21 mouse cellular contexts compared by ENCODE assay signal in genomic region chr7:56121425-56121824, GRCm38 (mm10).
A peak's percentile ranks its signal among the peaks of the same experiment; 100 is the strongest.
DNase-seq lines count a peak whose midpoint lies in the region; ATAC-seq lines count a peak whose summit lies in the region.
"Had no signal": no experiment of that assay in that cellular context is flagged by ENCODE, and none has a peak within 500 bp of the region (broad histone marks: within the 10 kb centered on the region; RNA-seq: fewer than 3 reads in every experiment).

No protein-coding gene starts in this region.

- H3K9me3 ChIP-seq in kidney, embryonic 14.5 days (ENCODE audit: control insufficient read depth, low read length): no peaks in the 10 kb centered on the region
- H3K9me3 ChIP-seq in liver, embryonic 16.5 days (replicated peaks; ENCODE audit: control insufficient read depth, low read length): no peaks in the 10 kb centered on the region
- H3K9me3 ChIP-seq: embryonic facial prominence, embryonic 12.5 days; forebrain, embryonic 12.5 days; heart, embryonic 10.5 days had no signal

- no peaks in the 10 kb centered on the region for H3K27me3 ChIP-seq in kidney, embryonic 14.5 days (ENCODE audit: control insufficient read depth, insufficient read depth, low read length)
- no peaks in the 10 kb centered on the region for H3K27me3 ChIP-seq in liver, embryonic 16.5 days (ENCODE audit: control insufficient read depth, insufficient read depth, low read depth, low read length)
- H3K27me3 ChIP-seq: embryonic facial prominence, embryonic 12.5 days; forebrain, embryonic 12.5 days; Patski had no signal

- no peak overlapping the region for H3K4me3 ChIP-seq in kidney, embryonic 14.5 days (ENCODE audit: low read length)
- no peak overlapping the region for H3K4me3 ChIP-seq in liver, embryonic 16.5 days (ENCODE audit: low read depth, low read length)
- H3K4me3 ChIP-seq: embryonic facial prominence, embryonic 12.5 days; forebrain, embryonic 12.5 days; heart, embryonic 10.5 days had no signal

- peaks cover 28% of the 10 kb centered on the region; the same call in 1 of the 2 replicates for H3K36me3 ChIP-seq in kidney, embryonic 14.5 days (ENCODE audit: control insufficient read depth, insufficient read depth, low read length)
- H3K36me3 ChIP-seq in liver, embryonic 16.5 days (ENCODE audit: control insufficient read depth, insufficient read depth): peaks cover 9% of the 10 kb centered on the region

- no peak overlapping the region for H3K4me2 ChIP-seq in kidney, embryonic 14.5 days (replicated peaks; ENCODE audit: low read depth, low read length)
- no peak overlapping the region for H3K4me2 ChIP-seq in liver, embryonic 16.5 days (ENCODE audit: low read depth, low read length)
- H3K4me2 ChIP-seq: embryonic facial prominence, embryonic 12.5 days; forebrain, embryonic 12.5 days had no signal

- no peak for ATAC-seq in kidney, embryonic 14.5 days (ENCODE audit: low FRiP score, low TSS enrichment)
- ATAC-seq in liver, embryonic 16.5 days (ENCODE audit: low read depth): peak; percentile 47; the same call in 1 of the 2 replicates
- ATAC-seq: activated CD4-positive, CD25-positive, alpha-beta regulatory T cell, adult 4 months; forebrain, embryonic 16.5 days; Patski had no signal

- no peak overlapping the region for H3K9ac ChIP-seq in kidney, embryonic 14.5 days (ENCODE audit: low read depth, low read length)
- no peak overlapping the region for H3K9ac ChIP-seq in liver, embryonic 16.5 days (ENCODE audit: low read depth, low read length)
- H3K9ac ChIP-seq: embryonic facial prominence, embryonic 12.5 days; forebrain, embryonic 12.5 days had no signal

- no peak overlapping the region for H3K27ac ChIP-seq in kidney, embryonic 14.5 days (ENCODE audit: low read depth, low read length)
- H3K27ac ChIP-seq in liver, embryonic 16.5 days (ENCODE audit: low read length): no peak overlapping the region
- H3K27ac ChIP-seq: embryonic facial prominence, embryonic 12.5 days; forebrain, embryonic 12.5 days; heart, embryonic 10.5 days had no signal

- WGBS in kidney, embryonic 14.5 days: 95% methylated on average over 5 of the region's 5 CpGs
- WGBS in liver, embryonic 16.5 days (ENCODE audit: insufficient replicate concordance): 88% methylated on average over 5 of the region's 5 CpGs

- peak; percentile 7 for DNase-seq in kidney, adult 11 months
- DNase-seq in kidney, postnatal 10 days: no peak
- DNase-seq in kidney, postnatal 36 days: peak; percentile 39 to 42
- DNase-seq in liver: no peak
- DNase-seq in right cerebral cortex, postnatal 36 days (ENCODE audit: low spot score in 2 of 2): no peak
- DNase-seq: adrenal gland, postnatal 14 days; cerebellum, adult 11-12 months; cerebellum, adult 9-10 months; cerebellum, postnatal 25 days; gastrocnemius, postnatal 10 days; heart, adult 18-20 months; heart, postnatal 10 days; heart, postnatal 4 days had no signal

- no peaks in the 10 kb centered on the region for H3K4me1 ChIP-seq in kidney, embryonic 14.5 days (ENCODE audit: control insufficient read depth, insufficient read depth, low read length)
- no peaks in the 10 kb centered on the region for H3K4me1 ChIP-seq in liver, embryonic 16.5 days (ENCODE audit: control insufficient read depth, low read depth, low read length)
- H3K4me1 ChIP-seq: embryonic facial prominence, embryonic 12.5 days; forebrain, embryonic 12.5 days; heart, embryonic 10.5 days had no signal

Comparison
In these comparisons a context has a peak if more than half of its experiments do, and no peak if none do; other contexts are left out.
1. DNase-seq: peak in kidney, adult 11 months (single experiment) and kidney, postnatal 36 days (2 of 2); none in kidney, postnatal 10 days (single experiment), liver (single experiment) and right cerebral cortex, postnatal 36 days (0 of 2).